ENCODE assay signal across 14 mouse cellular contexts in genomic region chr7:130624299-130624698, GRCm38 (mm10).
"Had no signal": no experiment of that assay in that cellular context is flagged by ENCODE, and none has a peak within 500 bp of the region (broad histone marks: within the 10 kb centered on the region; RNA-seq: fewer than 3 reads in every experiment).

No protein-coding gene starts in this region.

- H3K4me3 ChIP-seq: left cerebral cortex, adult 2 months; limb, embryonic 12.5 days; liver, embryonic 15.5 days had no signal

- H3K36me3 ChIP-seq: limb, embryonic 12.5 days; liver, embryonic 15.5 days had no signal

- H3K4me1 ChIP-seq: limb, embryonic 12.5 days; liver, embryonic 15.5 days had no signal

- H3K4me2 ChIP-seq: limb, embryonic 12.5 days; liver, embryonic 11.5 days; liver, embryonic 15.5 days; midbrain, embryonic 11.5 days had no signal

- H3K9ac ChIP-seq: limb, embryonic 12.5 days; liver, embryonic 15.5 days had no signal

- H3K27ac ChIP-seq: left cerebral cortex, adult 2 months; limb, embryonic 12.5 days; liver, embryonic 15.5 days had no signal

- H3K27me3 ChIP-seq: limb, embryonic 12.5 days; liver, embryonic 15.5 days had no signal

- H3K9me3 ChIP-seq: limb, embryonic 12.5 days; liver, embryonic 15.5 days had no signal

- DNase-seq: kidney, adult 8-10 months; kidney, postnatal 25 days; lung, adult 2 months; lung, postnatal 4 days; thymus, adult 18-20 months; thymus, postnatal 14 days had no signal

- ATAC-seq: intestine, postnatal 0 days; lung, postnatal 0 days; midbrain, embryonic 16.5 days had no signal
